Mouse (Mus musculus): ENCODE results near the gene Palm2. TPM values are rescaled to one million over a fixed set of nuclear protein-coding genes. Genes with fewer than 3 reads are reported as not detected.
A peak's percentile ranks its signal among the peaks of the same experiment; 100 is the strongest.
"Not testable (repeated sequence)": the region's sequence is repeated elsewhere in the genome, so short reads cannot be mapped to it uniquely, and the experiment has no call there.

Gene Palm2
- polyA plus RNA-seq (2012; rRNA removed) = 0.05 and 0.16 TPM in 2 replicates

DNA sequence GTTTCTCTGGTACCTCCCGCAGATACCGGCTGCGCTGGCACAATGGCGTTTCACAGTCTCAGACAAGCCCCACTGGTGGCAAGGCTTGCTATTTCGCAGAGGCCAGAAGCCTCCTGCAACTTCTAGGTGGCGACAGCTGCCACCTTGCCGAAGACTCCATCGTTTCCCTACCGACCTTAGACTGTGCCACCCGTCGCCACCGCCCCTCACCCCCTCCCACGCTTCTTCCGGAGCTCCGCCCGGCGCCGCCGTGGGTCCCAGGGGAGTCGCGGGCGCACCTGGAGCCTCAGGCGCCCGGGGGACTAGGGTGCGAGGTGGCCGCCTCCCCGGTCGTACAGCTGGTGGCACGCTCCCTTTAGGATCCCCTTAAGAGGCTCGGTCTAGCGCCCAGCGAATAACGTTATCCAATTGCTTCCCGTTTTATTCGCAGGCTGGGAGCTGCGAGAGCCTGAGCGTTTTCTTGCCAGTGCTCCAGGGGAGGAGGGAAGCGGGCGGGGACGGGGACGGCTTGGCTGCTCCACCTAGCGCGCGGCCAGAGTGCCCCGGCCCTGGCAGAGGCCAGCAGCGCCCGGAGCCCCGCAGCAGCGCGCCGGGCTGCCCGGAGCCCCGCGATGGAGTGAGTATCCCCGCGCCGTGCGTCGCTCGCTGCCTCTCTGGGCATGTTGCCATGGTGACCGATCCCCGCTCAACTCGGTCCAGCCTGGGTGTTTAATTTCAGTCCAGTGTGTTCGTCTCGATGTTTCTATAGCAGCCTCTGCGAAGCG, at the start of gene Palm2:
Palm2 (plus strand) TSS at position 307 of the 764 bp plus-strand sequence.
- Histone ChIP-seq H3K27ac (ENCODE audit: insufficient read depth, low read depth, low read length) (no peak within 1 kb of the TSS), H3K27me3 (replicated peaks; ENCODE audit: control insufficient read depth, insufficient read depth, low read length) (peaks cover 2% of the 10 kb centered on the region; the same call in 1 of the 2 replicates), H3K4me1 (ENCODE audit: control insufficient read depth, insufficient read depth, low read length) (no peaks in the 10 kb centered on the region), H3K4me3 (ENCODE audit: insufficient read depth, low read depth, low read length) (peak within 1 kb of the TSS; percentile 41), H3K36me3 (ENCODE audit: control insufficient read depth, insufficient read depth, low read length) (no peaks in the 10 kb centered on the region)
- WGBS = 1% methylated on average over 67 of the region's 67 CpGs
- TF ChIP-seq POLR2A (IDR thresholded peaks at IDR 0.05; ENCODE audit: low read depth, low read length) (no peak), CTCF (conservative IDR thresholded peaks at IDR 0.05; ENCODE audit: insufficient read depth, insufficient read length, low read depth, low read length) (no peak)
- peak; percentile 40 for DNase-seq

DNA sequence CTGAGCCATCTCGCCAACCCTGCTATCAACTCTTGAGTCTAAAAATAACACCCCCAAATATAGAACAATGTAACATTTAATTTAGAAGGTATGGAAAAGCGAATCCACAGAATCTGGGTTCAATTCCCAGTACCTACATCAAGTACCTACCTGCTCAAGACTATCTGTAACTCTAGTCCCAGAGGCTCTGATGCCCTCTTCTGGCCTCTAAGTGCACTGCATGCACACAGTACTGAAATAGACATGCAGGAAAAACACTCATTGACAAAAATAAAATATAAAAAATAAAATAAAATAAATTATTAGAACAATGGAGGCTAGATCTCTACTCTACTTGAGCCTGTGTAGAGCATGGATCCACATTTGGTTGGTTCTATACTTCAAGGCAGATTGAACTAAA, 49.7 kb upstream of the Palm2 start:
- peak; percentile 12 for DNase-seq
- H3K36me3 ChIP-seq (ENCODE audit: control insufficient read depth, insufficient read depth, low read length) = no peaks in the 10 kb centered on the region
- TF ChIP-seq POLR2A (IDR thresholded peaks at IDR 0.05; ENCODE audit: low read depth, low read length) = no peak
- TF ChIP-seq CTCF (conservative IDR thresholded peaks at IDR 0.05; ENCODE audit: insufficient read depth, insufficient read length, low read depth, low read length) = peak; percentile 40
- no peak overlapping the region for H3K4me3 ChIP-seq (ENCODE audit: insufficient read depth, low read depth, low read length)
- no peaks in the 10 kb centered on the region for H3K27me3 ChIP-seq (replicated peaks; ENCODE audit: control insufficient read depth, insufficient read depth, low read length)
- H3K4me1 ChIP-seq (ENCODE audit: control insufficient read depth, insufficient read depth, low read length) = no peaks in the 10 kb centered on the region
- no peak overlapping the region for H3K27ac ChIP-seq (ENCODE audit: insufficient read depth, low read depth, low read length)
- WGBS = 94% methylated on average over 2 of the region's 2 CpGs

- Histone ChIP-seq H3K4me1 (ENCODE audit: control insufficient read depth, insufficient read depth, low read length) (no peaks in the 10 kb centered on the region), H3K36me3 (ENCODE audit: control insufficient read depth, insufficient read depth, low read length) (no peaks in the 10 kb centered on the region), H3K27ac (ENCODE audit: insufficient read depth, low read depth, low read length) (no peak overlapping the region), H3K4me3 (ENCODE audit: insufficient read depth, low read depth, low read length) (no peak overlapping the region), H3K27me3 (replicated peaks; ENCODE audit: control insufficient read depth, insufficient read depth, low read length) (no peaks in the 10 kb centered on the region)
- no peak for DNase-seq
- WGBS = 49% methylated on average over 8 of the region's 8 CpGs
- TF ChIP-seq CTCF (conservative IDR thresholded peaks at IDR 0.05; ENCODE audit: insufficient read depth, insufficient read length, low read depth, low read length) (no peak), POLR2A (IDR thresholded peaks at IDR 0.05; ENCODE audit: low read depth, low read length) (no peak)
These were observed 42.9 kb upstream of the Palm2 start for GRCm38 (mm10) chr4:57391103-57391502.

- Histone ChIP-seq H3K27me3 (replicated peaks; ENCODE audit: control insufficient read depth, insufficient read depth, low read length) (no peaks in the 10 kb centered on the region), H3K27ac (ENCODE audit: insufficient read depth, low read depth, low read length) (no peak overlapping the region), H3K4me1 (ENCODE audit: control insufficient read depth, insufficient read depth, low read length) (no peaks in the 10 kb centered on the region), H3K36me3 (ENCODE audit: control insufficient read depth, insufficient read depth, low read length) (no peaks in the 10 kb centered on the region), H3K4me3 (ENCODE audit: insufficient read depth, low read depth, low read length) (peak overlapping the region; percentile 24; the same call in 1 of the 2 replicates)
- WGBS = 48% methylated on average over 9 of the region's 9 CpGs
- TF ChIP-seq CTCF (conservative IDR thresholded peaks at IDR 0.05; ENCODE audit: insufficient read depth, insufficient read length, low read depth, low read length) = no peak
- TF ChIP-seq POLR2A (IDR thresholded peaks at IDR 0.05; ENCODE audit: low read depth, low read length) = no peak
- peak; percentile 0 for DNase-seq
These were observed 37.6 kb upstream of the Palm2 start for GRCm38 (mm10) chr4:57396414-57396813.

DNA sequence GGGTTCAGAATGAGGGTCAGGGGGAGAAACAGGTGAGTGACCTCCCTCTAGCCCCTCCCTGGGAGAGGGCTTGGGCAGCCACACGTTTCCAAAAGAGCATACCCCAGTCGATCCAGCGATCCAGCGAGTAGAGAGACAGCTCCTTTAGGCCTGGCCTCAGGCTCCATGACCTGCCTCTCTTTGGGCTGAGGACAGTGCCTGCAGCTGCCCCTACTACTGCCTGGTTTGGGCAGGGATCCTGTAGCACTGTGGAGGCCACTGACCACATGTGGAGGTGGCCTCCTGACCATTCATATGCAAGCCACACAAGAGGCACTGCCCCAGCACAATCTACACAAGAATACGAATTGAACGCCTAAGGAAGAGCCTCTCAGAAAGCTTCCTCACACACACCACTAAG, 21.7 kb upstream of the Palm2 start:
- not testable (repeated sequence) for H3K27me3 ChIP-seq (replicated peaks; ENCODE audit: control insufficient read depth, insufficient read depth, low read length); H3K27ac ChIP-seq (ENCODE audit: insufficient read depth, low read depth, low read length); H3K4me3 ChIP-seq (ENCODE audit: insufficient read depth, low read depth, low read length); H3K36me3 ChIP-seq (ENCODE audit: control insufficient read depth, insufficient read depth, low read length); DNase-seq; H3K4me1 ChIP-seq (ENCODE audit: control insufficient read depth, insufficient read depth, low read length)
- WGBS = 46% methylated on average over 6 of the region's 6 CpGs

DNA sequence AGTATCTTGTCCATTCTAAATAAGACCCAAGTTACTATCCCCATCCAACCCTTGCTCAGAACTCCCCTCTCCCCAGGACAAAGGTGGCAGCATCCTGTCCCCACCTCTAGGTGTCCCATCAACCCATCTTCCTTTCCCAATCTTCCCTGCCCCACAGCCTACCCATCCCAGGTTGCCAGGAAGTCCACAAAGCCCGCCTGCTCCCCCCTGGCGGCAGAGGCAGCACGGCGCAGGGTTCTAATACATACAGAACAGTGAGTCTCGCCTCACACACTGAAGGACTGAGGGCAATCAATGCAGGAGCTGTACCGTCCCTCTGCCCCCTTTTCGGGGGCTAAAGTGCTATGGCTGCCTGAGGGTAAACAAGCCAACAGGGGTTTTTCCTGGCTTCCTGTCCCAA, 21.0 kb upstream of the Palm2 start:
- Histone ChIP-seq H3K27ac (ENCODE audit: insufficient read depth, low read depth, low read length) (no peak overlapping the region), H3K4me1 (ENCODE audit: control insufficient read depth, insufficient read depth, low read length) (no peaks in the 10 kb centered on the region), H3K36me3 (ENCODE audit: control insufficient read depth, insufficient read depth, low read length) (no peaks in the 10 kb centered on the region), H3K4me3 (ENCODE audit: insufficient read depth, low read depth, low read length) (no peak overlapping the region), H3K27me3 (replicated peaks; ENCODE audit: control insufficient read depth, insufficient read depth, low read length) (no peaks in the 10 kb centered on the region)
- 63% methylated on average over 7 of the region's 7 CpGs for WGBS
- no peak for TF ChIP-seq POLR2A (IDR thresholded peaks at IDR 0.05; ENCODE audit: low read depth, low read length)
- no peak for TF ChIP-seq CTCF (conservative IDR thresholded peaks at IDR 0.05; ENCODE audit: insufficient read depth, insufficient read length, low read depth, low read length)
- DNase-seq = no peak

- not testable (repeated sequence) for H3K4me3 ChIP-seq (ENCODE audit: insufficient read depth, low read depth, low read length); H3K27ac ChIP-seq (ENCODE audit: insufficient read depth, low read depth, low read length); DNase-seq; H3K4me1 ChIP-seq (ENCODE audit: control insufficient read depth, insufficient read depth, low read length); H3K36me3 ChIP-seq (ENCODE audit: control insufficient read depth, insufficient read depth, low read length); H3K27me3 ChIP-seq (replicated peaks; ENCODE audit: control insufficient read depth, insufficient read depth, low read length)
- 94% methylated on average over 11 of the region's 11 CpGs for WGBS
These were observed 20.4 kb upstream of the Palm2 start for GRCm38 (mm10) chr4:57413670-57414069.
